Mouse (Mus musculus) hindbrain, embryonic 14.5 days (tissue): ENCODE measurements at regions not wholly inside any gene's neighbourhood (a gene's known extent, or its start where the extent isn't known, plus 50 kb on each side); places are given as distances from the start of the nearest gene placed in this dataset.

Source experiments
- ATAC-seq: fragments of 200-750 bp; cut with Nextera tagmentation; 2 replicates; pipeline ENCODE4 v1.8.0; 2017; ENCODE audit warnings: moderate number of reproducible peaks, mild to moderate bottlenecking, moderate TSS enrichment, moderate library complexity; ENCODE audit not compliant: low FRiP score
- DNase-seq: peaks from one replicate; pipeline ENCODE4 v3.0.0-alpha.2; 2015; ENCODE audit warnings: low spot score
- H3K27ac ChIP-seq: fragments of 300-500 bp; sonication (generic); 2 replicates; pipeline ENCODE4 v1.5.1; 2014; ENCODE audit warnings: mild to moderate bottlenecking, moderate library complexity
- H3K27me3 ChIP-seq: fragments of 300-500 bp; sonication (generic); 2 replicates; pipeline ENCODE4 v1.6.1; 2014; ENCODE audit warnings: mild to moderate bottlenecking, low read length, mixed read lengths; ENCODE audit not compliant: control insufficient read depth, insufficient read depth
- H3K36me3 ChIP-seq: fragments of 300-500 bp; sonication (generic); replicated peaks from 2 replicates; pipeline ENCODE4 v1.6.1; 2014; ENCODE audit not compliant: control insufficient read depth, insufficient read depth
- H3K4me1 ChIP-seq: fragments of 300-500 bp; sonication (generic); replicated peaks from 2 replicates; pipeline ENCODE4 v1.6.1; 2014; ENCODE audit warnings: antibody characterized with exemption, low read length, mixed read lengths; ENCODE audit not compliant: control insufficient read depth, insufficient read depth
- H3K4me2 ChIP-seq: fragments of 300-500 bp; sonication (generic); replicated peaks from 2 replicates; pipeline ENCODE4 v1.6.1; 2014; ENCODE audit warnings: mild to moderate bottlenecking, moderate library complexity
- H3K4me3 ChIP-seq: fragments of 300-500 bp; sonication (generic); replicated peaks from 2 replicates; pipeline ENCODE4 v1.5.1; 2014; ENCODE audit warnings: mild to moderate bottlenecking, low read length
- H3K9ac ChIP-seq: fragments of 300-500 bp; sonication (generic); 2 replicates; pipeline ENCODE4 v1.6.1; 2014
- H3K9me3 ChIP-seq: fragments of 300-500 bp; sonication (generic); 2 replicates; pipeline ENCODE4 v1.6.1; 2016; ENCODE audit warnings: low read length; ENCODE audit not compliant: control insufficient read depth
- WGBS: fragments of 180-500 bp; shearing (Covaris S2); extraction: QIAGEN DNeasy Blood & Tissue Kit; methylation state at CpG from one replicate; pipeline ENCODE4 v1.1.7; 2014; 5-methylcytosine and 5-hydroxymethylcytosine counted together

DNA sequence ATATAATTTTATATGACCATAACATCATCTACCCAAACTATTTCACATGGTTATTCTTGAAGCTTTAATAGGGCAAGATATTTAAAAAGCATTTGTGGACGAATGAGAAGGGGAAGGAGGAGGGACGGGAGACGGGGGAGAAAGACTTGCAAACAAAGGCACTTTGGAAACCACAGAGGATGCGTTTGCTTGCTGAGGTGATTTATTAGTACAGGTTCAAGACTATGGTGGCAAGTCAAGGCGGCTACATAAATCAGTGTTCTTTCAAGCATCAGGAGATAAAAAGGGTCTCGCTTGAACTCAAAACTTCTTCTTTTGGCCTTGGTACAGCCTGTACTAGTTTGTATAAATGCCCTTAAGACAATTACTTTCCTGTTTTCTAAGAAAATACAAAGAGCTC is 183.8 kb upstream of the Nr4a3 start:
- no peak overlapping the region for H3K4me2 ChIP-seq
- no peak for DNase-seq
- H3K4me3 ChIP-seq: no peak overlapping the region
- H3K27ac ChIP-seq: no peak overlapping the region
- no peak for ATAC-seq
- no peaks in the 10 kb centered on the region for H3K27me3 ChIP-seq
- 62% methylated on average over 6 of the region's 6 CpGs for WGBS
- H3K4me1 ChIP-seq: no peaks in the 10 kb centered on the region
- no peak overlapping the region for H3K9ac ChIP-seq
- H3K36me3 ChIP-seq: no peaks in the 10 kb centered on the region
- H3K9me3 ChIP-seq: no peaks in the 10 kb centered on the region

DNA sequence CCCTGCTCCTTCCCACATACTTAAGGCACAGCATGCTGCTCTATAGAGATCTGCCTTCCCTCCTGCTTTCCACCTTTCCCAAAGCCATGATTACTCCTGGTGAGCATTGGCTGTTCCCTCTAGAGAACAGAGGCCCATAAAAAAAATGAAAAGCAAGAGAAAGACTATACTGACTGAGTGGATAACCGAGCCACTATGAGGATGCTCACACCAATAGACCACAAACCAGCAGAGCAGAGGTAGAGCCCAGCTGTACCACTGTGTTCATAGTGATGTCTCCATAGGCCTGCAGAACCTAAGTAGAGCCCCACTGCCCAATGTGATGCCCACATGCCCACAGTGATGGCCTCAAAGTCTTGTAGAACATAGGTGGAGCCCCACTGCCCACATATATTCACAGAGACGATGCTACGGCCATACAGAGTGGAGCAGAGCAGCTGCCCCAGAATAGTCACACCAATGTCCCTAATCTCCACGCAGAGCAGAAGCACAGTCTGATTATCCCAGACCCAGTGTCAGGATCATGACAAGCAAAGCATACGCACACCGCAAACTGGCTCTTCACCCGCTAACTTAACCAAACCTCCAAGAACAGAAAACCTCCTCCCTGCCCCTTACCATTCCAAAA is 174.8 kb upstream of the Nr4a3 start:
- H3K9me3 ChIP-seq: no peaks in the 10 kb centered on the region
- ATAC-seq (no peak), DNase-seq (no peak)
- H3K27ac ChIP-seq: peak overlapping the region; percentile 48; the same call in 1 of the 2 replicates
- no peaks in the 10 kb centered on the region for H3K36me3 ChIP-seq
- 71% methylated on average over 7 of the region's 7 CpGs for WGBS
- H3K4me3 ChIP-seq: no peak overlapping the region
- H3K9ac ChIP-seq: no peak overlapping the region
- H3K4me1 ChIP-seq: no peaks in the 10 kb centered on the region
- H3K4me2 ChIP-seq: no peak overlapping the region
- no peaks in the 10 kb centered on the region for H3K27me3 ChIP-seq

DNA sequence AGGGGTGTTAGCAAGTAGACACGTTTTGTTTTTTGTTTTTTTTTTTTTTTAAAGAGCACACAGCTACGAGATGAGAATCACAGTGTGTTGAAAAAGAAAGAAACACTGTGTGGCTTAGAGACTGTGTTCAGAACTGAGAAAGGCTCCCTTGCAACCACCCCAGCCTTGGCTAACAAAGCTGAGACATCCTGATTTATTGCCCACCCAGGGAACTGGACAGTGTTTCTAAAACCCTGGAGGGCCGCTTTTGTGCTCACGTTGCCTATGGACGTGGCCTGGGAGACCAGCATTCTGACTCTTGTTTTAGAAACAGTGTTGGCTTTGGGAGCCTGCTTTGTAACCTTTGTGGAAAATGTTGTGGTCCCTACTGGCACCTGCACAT is 174.3 kb upstream of the Nr4a3 start:
- no peak for DNase-seq
- Histone ChIP-seq H3K4me1 (no peaks in the 10 kb centered on the region), H3K4me3 (no peak overlapping the region), H3K36me3 (no peaks in the 10 kb centered on the region), H3K27me3 (no peaks in the 10 kb centered on the region), H3K9ac (no peak overlapping the region), H3K4me2 (no peak overlapping the region), H3K27ac (peak overlapping the region; percentile 48; the same call in 1 of the 2 replicates), H3K9me3 (no peaks in the 10 kb centered on the region)
- ATAC-seq: peak; percentile 40; the same call in 1 of the 2 replicates
- WGBS: 42% methylated on average over 5 of the region's 5 CpGs

DNA sequence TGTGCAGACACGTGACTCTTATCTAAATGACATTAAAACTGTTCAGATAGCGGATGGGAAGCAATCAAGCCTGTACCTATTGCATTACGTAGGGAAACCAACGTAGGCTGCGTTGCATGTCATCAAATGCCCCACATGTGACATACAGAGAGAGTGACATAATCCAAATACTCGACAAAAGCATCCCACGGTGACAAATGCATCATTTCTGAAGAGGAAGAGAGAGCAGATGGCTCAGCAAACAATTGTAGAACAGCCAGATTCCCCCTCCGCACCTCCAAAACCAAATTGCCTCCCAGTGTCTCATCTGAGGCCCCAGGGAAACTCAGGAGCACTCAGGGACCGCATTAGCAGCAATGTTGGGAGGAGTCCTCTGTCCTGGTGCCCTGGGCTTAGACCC is 163.4 kb upstream of the Nr4a3 start:
- Histone ChIP-seq H3K27me3 (no peaks in the 10 kb centered on the region), H3K4me3 (no peak overlapping the region), H3K9me3 (no peaks in the 10 kb centered on the region), H3K4me1 (0 out of 2 replicates have a peak, but pooled peaks cover 4% of the 10 kb centered on the region), H3K9ac (0 out of 2 replicates have a peak overlapping the region, but pooled peaks have one; percentile 18), H3K27ac (peak overlapping the region; percentile 20; the same call in 1 of the 2 replicates), H3K36me3 (no peaks in the 10 kb centered on the region), H3K4me2 (no peak overlapping the region)
- DNase-seq (no peak), ATAC-seq (no peak)
- 46% methylated on average over 9 of the region's 9 CpGs for WGBS

DNA sequence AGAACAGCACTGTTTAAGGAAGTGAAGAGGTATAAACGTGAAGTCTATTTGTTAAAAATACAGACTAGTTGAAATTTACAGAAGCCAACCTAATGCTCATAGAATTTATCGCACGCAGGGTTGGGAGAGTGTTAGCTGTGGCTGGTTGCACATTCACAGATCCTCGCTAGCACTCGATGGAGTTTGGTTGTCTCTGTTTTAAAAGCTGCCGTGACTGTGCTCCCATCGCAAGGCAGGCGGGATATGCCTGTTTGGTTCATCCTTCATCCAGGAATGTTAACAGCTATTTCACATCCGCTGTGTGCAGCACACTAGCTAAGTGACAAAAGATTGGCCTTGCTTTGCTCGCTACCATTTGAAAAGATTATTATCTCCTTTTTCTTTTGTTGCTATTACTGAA is 162.9 kb upstream of the Nr4a3 start:
- no peaks in the 10 kb centered on the region for H3K36me3 ChIP-seq
- H3K4me1 ChIP-seq: 0 out of 2 replicates have a peak, but pooled peaks cover 4% of the 10 kb centered on the region
- H3K9me3 ChIP-seq: no peaks in the 10 kb centered on the region
- H3K9ac ChIP-seq: no peak overlapping the region
- ATAC-seq (no peak), DNase-seq (peak; percentile 29)
- no peak overlapping the region for H3K4me3 ChIP-seq
- H3K4me2 ChIP-seq: 0 out of 2 replicates have a peak overlapping the region, but pooled peaks have one; percentile 4
- H3K27ac ChIP-seq: peak overlapping the region; percentile 20; the same call in 1 of the 2 replicates
- no peaks in the 10 kb centered on the region for H3K27me3 ChIP-seq
- WGBS: 65% methylated on average over 10 of the region's 10 CpGs

DNA sequence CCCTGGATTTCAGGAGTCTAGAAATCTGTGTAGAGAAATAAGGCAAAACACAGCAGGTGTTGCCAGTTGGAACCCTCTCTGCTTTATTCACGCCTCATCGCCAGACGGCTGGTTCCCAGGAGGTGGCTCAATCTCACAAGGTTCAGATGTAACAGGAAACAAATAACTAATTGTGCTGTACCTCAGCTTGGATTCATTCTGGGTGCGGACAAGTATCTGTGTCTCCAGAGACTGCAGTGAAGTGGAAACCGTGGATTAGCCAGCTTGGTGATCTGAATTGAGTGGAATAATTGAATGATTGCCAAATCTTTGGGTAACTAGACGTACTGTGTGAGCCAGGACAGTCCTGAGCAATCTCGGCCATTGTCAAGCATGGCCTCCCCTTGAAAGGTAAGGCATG is 145.4 kb upstream of the Nr4a3 start:
- peak; percentile 77; the same call in 1 of the 2 replicates for ATAC-seq
- Histone ChIP-seq H3K9ac (no peak overlapping the region), H3K4me1 (no peaks in the 10 kb centered on the region), H3K27ac (no peak overlapping the region), H3K4me3 (no peak overlapping the region), H3K9me3 (no peaks in the 10 kb centered on the region), H3K36me3 (no peaks in the 10 kb centered on the region), H3K4me2 (no peak overlapping the region), H3K27me3 (no peaks in the 10 kb centered on the region)
- DNase-seq: peak; percentile 60
- WGBS: 20% methylated on average over 7 of the region's 7 CpGs

DNA sequence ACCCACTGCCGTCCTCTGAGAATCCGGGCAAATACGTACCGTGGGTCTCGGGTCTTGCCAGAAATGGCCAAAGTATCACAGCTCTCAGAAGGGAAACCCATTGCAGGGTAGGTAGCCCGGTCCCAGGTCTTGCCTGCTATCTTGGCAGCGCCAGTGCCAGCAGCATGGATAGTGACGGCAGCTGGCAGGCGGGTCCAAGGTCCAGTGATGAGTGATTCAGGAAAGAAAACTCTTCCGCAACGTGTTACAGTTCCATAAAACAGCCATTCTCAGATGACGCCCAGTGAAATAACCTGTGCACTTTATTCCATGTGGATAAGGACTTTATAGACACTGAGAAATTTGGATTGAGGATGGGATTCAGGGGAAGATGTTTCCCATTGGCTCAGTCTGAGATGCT is 142.2 kb upstream of the Nr4a3 start:
- no peaks in the 10 kb centered on the region for H3K4me1 ChIP-seq
- H3K4me3 ChIP-seq: no peak overlapping the region
- DNase-seq (no peak), ATAC-seq (no peak)
- no peak overlapping the region for H3K27ac ChIP-seq
- no peaks in the 10 kb centered on the region for H3K36me3 ChIP-seq
- H3K27me3 ChIP-seq: no peaks in the 10 kb centered on the region
- 97% methylated on average over 12 of the region's 12 CpGs for WGBS
- H3K9me3 ChIP-seq: peaks cover 7% of the 10 kb centered on the region; the same call in 1 of the 2 replicates
- H3K9ac ChIP-seq: no peak overlapping the region
- no peak overlapping the region for H3K4me2 ChIP-seq

DNA sequence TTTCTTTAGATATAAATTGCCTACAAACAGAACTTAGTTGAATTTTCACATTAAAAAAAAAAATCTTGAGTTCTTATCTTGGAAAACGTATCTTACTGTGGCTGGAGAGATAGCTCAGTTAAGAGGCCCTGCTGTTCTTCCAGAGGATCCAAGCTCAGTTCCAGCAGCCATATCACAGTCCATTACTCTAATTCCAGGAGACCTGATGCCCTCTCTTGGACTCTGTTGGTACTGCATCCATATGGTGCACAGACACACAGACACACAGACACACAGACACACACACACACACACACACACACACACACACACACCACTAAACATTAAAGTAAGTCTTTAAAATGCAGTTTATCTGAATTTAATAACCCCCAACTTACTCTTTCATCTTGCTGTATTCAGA is 132.7 kb upstream of the Nr4a3 start:
- H3K4me1 ChIP-seq: no peaks in the 10 kb centered on the region
- ATAC-seq (no peak), DNase-seq (no peak)
- no peak overlapping the region for H3K27ac ChIP-seq
- H3K9ac ChIP-seq: no peak overlapping the region
- H3K27me3 ChIP-seq: no peaks in the 10 kb centered on the region
- no peaks in the 10 kb centered on the region for H3K36me3 ChIP-seq
- peaks cover 9% of the 10 kb centered on the region; the same call in 1 of the 2 replicates for H3K9me3 ChIP-seq
- H3K4me2 ChIP-seq: no peak overlapping the region
- 93% methylated on average over 1 of the region's 1 CpGs for WGBS
- H3K4me3 ChIP-seq: no peak overlapping the region

DNA sequence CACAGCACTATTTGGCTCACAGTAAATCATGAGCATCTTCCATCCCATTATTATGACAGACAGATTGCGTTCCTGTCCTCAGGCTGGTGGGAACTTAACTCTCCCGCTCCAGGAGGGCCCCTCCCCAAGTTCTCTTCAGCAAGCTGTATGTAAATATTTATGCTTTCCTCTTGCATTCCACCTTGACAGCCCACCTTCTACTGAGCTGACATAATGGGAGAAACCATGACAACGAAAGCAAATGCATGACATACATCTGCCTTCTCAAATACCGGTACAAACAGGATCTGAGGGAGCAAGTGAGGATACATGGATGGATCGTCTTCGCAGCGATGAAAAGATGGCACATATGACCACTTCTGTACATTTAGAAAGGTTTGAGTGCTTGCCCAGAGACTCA is 125.4 kb upstream of the Nr4a3 start:
- H3K4me3 ChIP-seq: no peak overlapping the region
- no peak for ATAC-seq
- H3K36me3 ChIP-seq: no peaks in the 10 kb centered on the region
- H3K4me2 ChIP-seq: no peak overlapping the region
- DNase-seq: no peak
- H3K4me1 ChIP-seq: no peaks in the 10 kb centered on the region
- H3K9ac ChIP-seq: no peak overlapping the region
- no peaks in the 10 kb centered on the region for H3K27me3 ChIP-seq
- 79% methylated on average over 7 of the region's 7 CpGs for WGBS
- no peaks in the 10 kb centered on the region for H3K9me3 ChIP-seq
- H3K27ac ChIP-seq: no peak overlapping the region

DNA sequence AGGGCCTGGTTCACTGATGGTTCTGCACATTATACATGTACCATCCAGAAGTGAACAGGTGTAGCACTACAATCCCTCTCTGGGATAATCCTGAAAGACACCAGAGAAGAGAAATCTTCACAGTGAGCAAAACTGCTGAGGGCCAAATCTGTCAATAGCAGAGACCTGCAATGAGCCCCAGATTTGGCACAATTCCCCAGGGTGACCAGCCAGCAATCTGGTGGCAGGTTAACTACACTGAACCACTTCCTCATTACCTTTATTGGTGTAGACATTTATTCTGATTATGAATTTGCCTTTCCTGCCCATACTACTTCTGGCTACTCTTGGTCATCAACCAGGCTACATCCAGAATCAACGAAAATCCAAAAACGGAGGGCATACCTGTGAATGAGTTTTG is 113.5 kb upstream of the Nr4a3 start:
- 94% methylated on average over 2 of the region's 2 CpGs for WGBS
- Histone ChIP-seq H3K4me3 (no peak overlapping the region), H3K9ac (no peak overlapping the region), H3K27ac (no peak overlapping the region), H3K36me3 (no peaks in the 10 kb centered on the region), H3K9me3 (no peaks in the 10 kb centered on the region), H3K4me1 (no peaks in the 10 kb centered on the region), H3K27me3 (no peaks in the 10 kb centered on the region), H3K4me2 (no peak overlapping the region)
- no peak for DNase-seq
- ATAC-seq: no peak
